8 mouse cellular contexts compared by ENCODE assay signal in the genomic region with DNA sequence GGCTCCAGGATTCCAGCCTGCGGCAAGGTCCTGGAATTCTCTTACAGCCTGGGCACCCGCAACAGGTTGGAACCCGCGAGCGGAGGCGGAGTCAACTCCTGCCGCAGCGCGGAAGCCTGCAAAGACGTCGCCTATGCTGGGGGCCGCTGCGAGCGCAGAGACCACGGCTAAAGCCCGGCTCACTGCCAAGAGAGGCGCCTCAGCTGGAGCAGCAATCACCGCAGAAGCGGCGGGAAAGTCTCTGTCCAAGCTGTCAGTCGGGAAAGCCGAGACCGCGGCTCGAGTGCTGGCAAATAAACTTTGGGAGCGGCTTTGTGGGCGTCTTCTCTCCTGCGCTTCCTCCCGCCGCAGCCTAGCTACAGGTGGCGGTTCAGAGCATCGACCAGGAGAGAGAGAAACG. TPM values are rescaled to one million over a fixed set of nuclear protein-coding genes. Genes with fewer than 3 reads are reported as not detected.
DNase-seq lines count a peak whose midpoint lies in the region; ATAC-seq and TF ChIP-seq lines count a peak whose summit lies in the region.

No protein-coding gene starts in this region.

- peak overlapping the region; percentile 1 for H3K4me3 ChIP-seq in cerebellum, adult 2 months (replicated peaks; ENCODE audit: insufficient read depth, low read depth, low read length)

- H3K4me1 ChIP-seq in cerebellum, adult 2 months (ENCODE audit: control insufficient read depth, insufficient read depth, low read length), result no peaks in the 10 kb centered on the region

- peaks cover 1% of the 10 kb centered on the region; the same call in 1 of the 2 replicates for H3K27me3 ChIP-seq in cerebellum, adult 2 months (ENCODE audit: control insufficient read depth, insufficient read depth, low read length)

- DNase-seq in cerebellum, adult 2 months, result no peak
- no peak for DNase-seq in cerebellum, adult 8-10 months
- DNase-seq in urinary bladder, adult 2 months (ENCODE audit: low spot score), result peak; percentile 21
- DNase-seq in urinary bladder, postnatal 10 days (ENCODE audit: low spot score), result no peak
- peak; percentile 27 to 40 for DNase-seq in kidney, postnatal 4 days
- DNase-seq in neural tube, embryonic 10.5 days (ENCODE audit: extremely low spot score, low spot score), result peak; percentile 37
- DNase-seq in thymus, adult 18-20 months, result no peak

- no peak for TF ChIP-seq CTCF in cerebellum, adult 2 months (IDR thresholded peaks at IDR 0.05; ENCODE audit: borderline replicate concordance, insufficient read depth, low read depth, low read length)

- 5% methylated on average over 33 of the region's 33 CpGs for WGBS in cerebellum, adult 2 months

- ATAC-seq in erythroblast, adult 5-6 weeks (replicated peaks; ENCODE audit: low FRiP score, poor library complexity, severe bottlenecking), result no peak

- H3K27ac ChIP-seq in cerebellum, adult 2 months (ENCODE audit: insufficient read depth, low read length), result no peak overlapping the region

- TF ChIP-seq POLR2A in cerebellum, adult 2 months (IDR thresholded peaks at IDR 0.05; ENCODE audit: borderline replicate concordance, insufficient read depth, low read length), result no peak

RNA-seq across cellular contexts. Expression of gene Irs4, which starts 3.3 kb away (rescaled TPM):
- polyA plus RNA-seq in cerebellum, adult 2 months (2012; rRNA removed), result 0.65 and 0.84 TPM in 2 replicates
- 0.03 TPM in 1 of 2 replicates, not detected in the other for polyA plus RNA-seq in urinary bladder, adult 2 months (2012; rRNA removed)
- total RNA-seq in erythroblast, adult 5-6 weeks (2015; ENCODE audit: low replicate concordance), result not detected in 2 replicates
- not detected in 2 replicates for total RNA-seq in erythroblast, adult 5-6 weeks (2017; ENCODE audit: low replicate concordance)

Comparison
In these comparisons a context has a peak if more than half of its experiments do, and no peak if none do; other contexts are left out.
1. DNase-seq: peak in urinary bladder, adult 2 months (single experiment), kidney, postnatal 4 days (2 of 2) and neural tube, embryonic 10.5 days (single experiment); none in cerebellum, adult 2 months (0 of 2), cerebellum, adult 8-10 months (single experiment), urinary bladder, postnatal 10 days (single experiment) and thymus, adult 18-20 months (0 of 2).